ENCODE assay signal across 8 mouse cellular contexts in the genomic region with DNA sequence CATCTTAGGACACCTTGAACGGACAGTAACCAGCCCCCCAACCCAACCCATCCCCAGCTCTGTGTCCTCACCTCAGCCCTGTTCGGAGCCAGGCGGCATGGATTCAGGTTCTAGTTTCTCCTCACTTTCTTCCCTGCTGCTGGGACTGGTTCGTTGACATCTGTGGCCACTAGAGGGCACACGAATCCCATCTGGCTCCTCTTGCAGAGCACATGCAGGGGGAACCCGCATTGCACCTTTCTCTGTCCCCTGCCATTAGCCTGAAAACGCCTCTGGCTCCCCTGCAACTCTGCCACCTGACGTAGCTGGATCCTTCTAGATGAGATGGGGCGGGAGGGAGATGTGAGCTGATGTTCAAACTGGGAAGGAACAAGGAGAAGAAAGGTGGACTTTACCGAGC. TPM values are rescaled to one million over a fixed set of nuclear protein-coding genes. Genes with fewer than 3 reads are reported as not detected.
A peak's percentile ranks its signal among the peaks of the same experiment; 100 is the strongest.
DNase-seq lines count a peak whose midpoint lies in the region; ATAC-seq and TF ChIP-seq lines count a peak whose summit lies in the region.

No protein-coding gene starts in this region.

- no peak for ATAC-seq in heart, embryonic 13.5 days (ENCODE audit: extremely low read depth, insufficient number of reproducible peaks, low FRiP score, low TSS enrichment)
- peak; percentile 40; the same call in 1 of the 2 replicates for ATAC-seq in kidney, postnatal 0 days (replicated peaks; ENCODE audit: low FRiP score, low read depth)
- peak; percentile 31; the same call in 1 of the 2 replicates for ATAC-seq in liver, embryonic 11.5 days (replicated peaks; ENCODE audit: low FRiP score)
- ATAC-seq in stomach, embryonic 14.5 days (ENCODE audit: insufficient number of reproducible peaks, insufficient read depth, low FRiP score, low read depth), result peak; percentile 42; the same call in 1 of the 2 replicates

- peaks cover 21% of the 10 kb centered on the region for H3K4me1 ChIP-seq in heart, embryonic 13.5 days
- H3K4me1 ChIP-seq in kidney, postnatal 0 days (replicated peaks; ENCODE audit: insufficient read depth, low read length), result peaks cover 11% of the 10 kb centered on the region; the same call in 1 of the 2 replicates
- H3K4me1 ChIP-seq in liver, embryonic 11.5 days (replicated peaks; ENCODE audit: control insufficient read depth, insufficient read depth, low read length), result 0 out of 2 replicates have a peak, but pooled peaks cover 4% of the 10 kb centered on the region
- peaks cover 8% of the 10 kb centered on the region; the same call in 1 of the 2 replicates for H3K4me1 ChIP-seq in stomach, embryonic 14.5 days (ENCODE audit: control insufficient read depth, insufficient read depth, low read length)

- WGBS in heart, embryonic 13.5 days, result 3% methylated on average over 10 of the region's 10 CpGs
- 0% methylated on average over 10 of the region's 10 CpGs for WGBS in kidney, postnatal 0 days
- WGBS in liver, embryonic 11.5 days, result 4% methylated on average over 10 of the region's 10 CpGs
- 6% methylated on average over 10 of the region's 10 CpGs for WGBS in stomach, embryonic 14.5 days

- peak overlapping the region; percentile 61 for H3K9ac ChIP-seq in heart, embryonic 13.5 days
- H3K9ac ChIP-seq in kidney, postnatal 0 days (ENCODE audit: low read depth, low read length), result peak overlapping the region; percentile 18; the same call in 1 of the 2 replicates
- H3K9ac ChIP-seq in liver, embryonic 11.5 days (ENCODE audit: low read depth, low read length), result no peak overlapping the region
- H3K9ac ChIP-seq in stomach, embryonic 14.5 days (replicated peaks; ENCODE audit: low read depth, low read length), result no peak overlapping the region

- no peak overlapping the region for H3K27ac ChIP-seq in heart, embryonic 13.5 days (replicated peaks)
- no peak overlapping the region for H3K27ac ChIP-seq in kidney, postnatal 0 days
- no peak overlapping the region for H3K27ac ChIP-seq in liver, embryonic 11.5 days (ENCODE audit: low read depth, low read length)
- H3K27ac ChIP-seq in stomach, embryonic 14.5 days (ENCODE audit: low read length), result peak overlapping the region; percentile 2; the same call in 1 of the 2 replicates

- 0 out of 2 replicates have a peak, but pooled peaks cover 8% of the 10 kb centered on the region for H3K36me3 ChIP-seq in heart, embryonic 13.5 days
- H3K36me3 ChIP-seq in kidney, postnatal 0 days (ENCODE audit: insufficient read depth, low read length), result no peaks in the 10 kb centered on the region
- no peaks in the 10 kb centered on the region for H3K36me3 ChIP-seq in liver, embryonic 11.5 days (ENCODE audit: control insufficient read depth, insufficient read depth, low read length)
- H3K36me3 ChIP-seq in stomach, embryonic 14.5 days (ENCODE audit: control insufficient read depth, insufficient read depth, low read length), result no peaks in the 10 kb centered on the region

- peak; percentile 95 for TF ChIP-seq CTCF in brain, embryonic 14.5 days (IDR thresholded peaks at IDR 0.05; ENCODE audit: borderline replicate concordance, extremely low read depth, insufficient read depth, insufficient read length)
- TF ChIP-seq CTCF in kidney, postnatal 0 days (IDR thresholded peaks at IDR 0.05; ENCODE audit: low read depth), result peak; percentile 93

- no peak for TF ChIP-seq POLR2A in brain, embryonic 14.5 days (IDR thresholded peaks at IDR 0.05; ENCODE audit: borderline replicate concordance, extremely low read depth, insufficient read depth, insufficient read length, poor library complexity, severe bottlenecking)

- no peaks in the 10 kb centered on the region for H3K9me3 ChIP-seq in heart, embryonic 13.5 days
- H3K9me3 ChIP-seq in kidney, postnatal 0 days (replicated peaks; ENCODE audit: low read length), result no peaks in the 10 kb centered on the region
- no peaks in the 10 kb centered on the region for H3K9me3 ChIP-seq in liver, embryonic 11.5 days (ENCODE audit: control insufficient read depth, low read length)
- no peaks in the 10 kb centered on the region for H3K9me3 ChIP-seq in stomach, embryonic 14.5 days (ENCODE audit: control insufficient read depth, low read depth, low read length)

- DNase-seq in CD4-positive helper T cell, adult 2 months (ENCODE audit: low read depth, low spot score), result peak; percentile 85
- DNase-seq in brain, embryonic 14.5 days (ENCODE audit: low read depth), result peak; percentile 86
- peak; percentile 6 for DNase-seq in fibroblast of lung, adult 2 months (ENCODE audit: low read depth)
- DNase-seq in kidney, postnatal 0 days (ENCODE audit: low spot score), result peak; percentile 84
- DNase-seq in liver, embryonic 11.5 days (ENCODE audit: low spot score), result peak; percentile 61
- peak; percentile 92 for DNase-seq in naive thymus-derived CD4-positive, alpha-beta T cell, adult 2 months (ENCODE audit: low read depth)

- H3K4me3 ChIP-seq in heart, embryonic 13.5 days, result peak overlapping the region; percentile 31
- no peak overlapping the region for H3K4me3 ChIP-seq in kidney, postnatal 0 days (replicated peaks; ENCODE audit: low read depth, low read length)
- 0 out of 2 replicates have a peak overlapping the region, but pooled peaks have one; percentile 14 for H3K4me3 ChIP-seq in liver, embryonic 11.5 days (ENCODE audit: low read depth, low read length)
- peak overlapping the region; percentile 8; the same call in 1 of the 2 replicates for H3K4me3 ChIP-seq in stomach, embryonic 14.5 days (ENCODE audit: low read depth, low read length)

- H3K4me2 ChIP-seq in heart, embryonic 13.5 days, result peak overlapping the region; percentile 70
- peak overlapping the region; percentile 27; the same call in 1 of the 2 replicates for H3K4me2 ChIP-seq in kidney, postnatal 0 days (ENCODE audit: low read length)
- peak overlapping the region; percentile 26; the same call in 1 of the 2 replicates for H3K4me2 ChIP-seq in liver, embryonic 11.5 days
- peak overlapping the region; percentile 39 for H3K4me2 ChIP-seq in stomach, embryonic 14.5 days (replicated peaks; ENCODE audit: low read depth, low read length)

- H3K27me3 ChIP-seq in heart, embryonic 13.5 days (replicated peaks), result peaks cover 27% of the 10 kb centered on the region
- no peaks in the 10 kb centered on the region for H3K27me3 ChIP-seq in kidney, postnatal 0 days (ENCODE audit: insufficient read depth, low read length)
- peaks cover 4% of the 10 kb centered on the region; the same call in 1 of the 2 replicates for H3K27me3 ChIP-seq in liver, embryonic 11.5 days (replicated peaks; ENCODE audit: control insufficient read depth, insufficient read depth, low read length)
- no peaks in the 10 kb centered on the region for H3K27me3 ChIP-seq in stomach, embryonic 14.5 days (ENCODE audit: control insufficient read depth, insufficient read depth, low read length)

RNA-seq across cellular contexts. Expression of a gene that starts 4.2 kb away (rescaled TPM):
- 7.1 and 8.9 TPM in 2 replicates for polyA plus RNA-seq in brain, embryonic 14.5 days (2012; rRNA removed)
- 1.5 and 2.1 TPM in 2 replicates for polyA plus RNA-seq in heart, embryonic 13.5 days (2015; fragmentation: Nextera tagmentation; extraction: Ambion mirVana)
- 2.4 and 2.8 TPM in 2 replicates for polyA plus RNA-seq in kidney, postnatal 0 days (2015; fragmentation: Nextera tagmentation; extraction: Ambion mirVana)
- 1.9 and 2.3 TPM in 2 replicates for polyA plus RNA-seq in liver, embryonic 11.5 days (2014; fragmentation: Nextera tagmentation; extraction: Ambion mirVana)
- polyA plus RNA-seq in stomach, embryonic 14.5 days (2014; fragmentation: Nextera tagmentation; extraction: Ambion mirVana), result 3.6 and 5.5 TPM in 2 replicates

RNA-seq across cellular contexts. Expression of a gene that starts 16.4 kb away (rescaled TPM):
- 0.16 and 0.23 TPM in 2 replicates for polyA plus RNA-seq in brain, embryonic 14.5 days (2012; rRNA removed)
- polyA plus RNA-seq in heart, embryonic 13.5 days (2015; fragmentation: Nextera tagmentation; extraction: Ambion mirVana), result 0.17 and 0.44 TPM in 2 replicates
- 4.3 and 4.6 TPM in 2 replicates for polyA plus RNA-seq in kidney, postnatal 0 days (2015; fragmentation: Nextera tagmentation; extraction: Ambion mirVana)
- 0.22 and 0.41 TPM in 2 replicates for polyA plus RNA-seq in liver, embryonic 11.5 days (2014; fragmentation: Nextera tagmentation; extraction: Ambion mirVana)
- 0.04 TPM in 1 of 2 replicates, not detected in the other for polyA plus RNA-seq in stomach, embryonic 14.5 days (2014; fragmentation: Nextera tagmentation; extraction: Ambion mirVana)

RNA-seq across cellular contexts. Expression of a gene that starts 42.8 kb away (rescaled TPM):
- 0.09 and 0.10 TPM in 2 replicates for polyA plus RNA-seq in brain, embryonic 14.5 days (2012; rRNA removed)
- 0.17 and 0.23 TPM in 2 replicates for polyA plus RNA-seq in heart, embryonic 13.5 days (2015; fragmentation: Nextera tagmentation; extraction: Ambion mirVana)
- polyA plus RNA-seq in kidney, postnatal 0 days (2015; fragmentation: Nextera tagmentation; extraction: Ambion mirVana), result 0.61 and 0.70 TPM in 2 replicates
- polyA plus RNA-seq in liver, embryonic 11.5 days (2014; fragmentation: Nextera tagmentation; extraction: Ambion mirVana), result 0.16 and 0.18 TPM in 2 replicates
- polyA plus RNA-seq in stomach, embryonic 14.5 days (2014; fragmentation: Nextera tagmentation; extraction: Ambion mirVana), result 2.8 and 4.2 TPM in 2 replicates

Comparison
In these comparisons a context has a peak if more than half of its experiments do, and no peak if none do; other contexts are left out.
1. DNase-seq: peak in every context shown above with its lines; median percentile 92 in naive thymus-derived CD4-positive, alpha-beta T cell, adult 2 months; 86 in brain, embryonic 14.5 days; 85 in CD4-positive helper T cell, adult 2 months; 84 in kidney, postnatal 0 days; 61 in liver, embryonic 11.5 days; 6 in fibroblast of lung, adult 2 months.
2. H3K9ac ChIP-seq: peak in heart, embryonic 13.5 days (single experiment) and kidney, postnatal 0 days (single experiment); none in liver, embryonic 11.5 days (single experiment) and stomach, embryonic 14.5 days (single experiment).
3. Peak in every context shown above with its lines, with median percentiles within 50 percentile points of each other: H3K4me2 ChIP-seq.